Mouse (Mus musculus) heart, adult 2 months (tissue): ENCODE measurements around the gene Shb. TPM values are rescaled to one million over a fixed set of nuclear protein-coding genes. Genes with fewer than 3 reads are reported as not detected.

Source experiments
- DNase-seq, 2 experiments: peaks; one replicate each; pipeline ENCODE4 v3.0.0; 2021
- H3K27ac ChIP-seq: fragments of 200-600 bp; 2 replicates; pipeline ENCODE4 v1.8.1; 2022
- H3K27me3 ChIP-seq: fragments of 200-500 bp; 2 replicates; pipeline ENCODE4 v1.6.1; 2012; ENCODE audit warnings: mild to moderate bottlenecking, low read length, inconsistent platforms, mixed read lengths; ENCODE audit not compliant: control insufficient read depth, insufficient read depth
- H3K36me3 ChIP-seq: fragments of 200-500 bp; 2 replicates; pipeline ENCODE4 v1.6.1; 2012; ENCODE audit warnings: low read length, inconsistent platforms; ENCODE audit not compliant: control insufficient read depth, insufficient read depth
- H3K4me1 ChIP-seq: fragments of 200-500 bp; 2 replicates; pipeline ENCODE4 v1.6.1; 2011; ENCODE audit warnings: low read length; ENCODE audit not compliant: control insufficient read depth, insufficient read depth
- H3K4me3 ChIP-seq: fragments of 200-600 bp; 2 replicates; pipeline ENCODE4 v1.8.1; 2022
- H3K79me2 ChIP-seq: fragments of 200-500 bp; replicated peaks from 2 replicates; pipeline ENCODE4 v1.6.1; 2012; ENCODE audit warnings: mild to moderate bottlenecking, inconsistent platforms, low read length, moderate library complexity, mixed read lengths; ENCODE audit not compliant: control insufficient read depth, insufficient read depth
- H3K9ac ChIP-seq: fragments of 200-500 bp; 2 replicates; pipeline ENCODE4 v1.6.1; 2012; ENCODE audit warnings: low read depth, mild to moderate bottlenecking, control low read depth, inconsistent platforms, low read length, mixed read lengths
- CTCF ChIP-seq: fragments of 200-600 bp; IDR thresholded peaks from 2 replicates; pipeline ENCODE4 v1.8.1; 2022; ENCODE audit warnings: antibody characterized with exemption, mild to moderate bottlenecking, moderate library complexity
- EP300 ChIP-seq: fragments of 200-500 bp; IDR thresholded peaks from 2 replicates; pipeline ENCODE4 v1.6.1; 2011; ENCODE audit warnings: low read depth, low read length, control low read depth; ENCODE audit not compliant: insufficient read depth
- POLR2A ChIP-seq: fragments of 200-500 bp; IDR thresholded peaks from 2 replicates; pipeline ENCODE4 v1.6.1; 2011; ENCODE audit warnings: mild to moderate bottlenecking, low read depth, low read length, control low read depth; ENCODE audit not compliant: insufficient read depth
- WGBS: fragments of 180-500 bp; shearing (Covaris S2); methylation state at CpG from one replicate; pipeline ENCODE4 v1.1.7; 2018; 5-methylcytosine and 5-hydroxymethylcytosine counted together
- intact Hi-C: fragments of 180-260 bp; cut with DNase I; formaldehyde crosslinking; loops from one replicate; pipeline ENCODE4 v1.15.1; 2025
- polyA plus RNA-seq: library from polyadenylated mRNA; depleted of rRNA; stranded (reverse); fragments of >200 nt; gene quantifications from 2 replicates; pipeline ENCODE4 v1.2.3, GENCODE M21; 2012
- total RNA-seq, 2 experiments: library from RNA; stranded (reverse); gene quantifications; 2 replicates each; pipeline ENCODE4 v1.2.3; 2021

Gene Shb
- total and polyA plus RNA-seq, 3 experiments = 19.4 to 43.0 (median 27.2) TPM

GRCm38 (mm10) chr4:45493118-45493517, 39.2 kb downstream of the Shb start:
- Histone ChIP-seq H3K36me3 (peaks cover 8% of the 10 kb centered on the region), H3K79me2 (no peaks in the 10 kb centered on the region), H3K9ac (no peak overlapping the region), H3K4me1 (peaks cover 48% of the 10 kb centered on the region), H3K4me3 (no peak overlapping the region), H3K27me3 (no peaks in the 10 kb centered on the region), H3K27ac (peak overlapping the region; percentile 53)
- 52% methylated on average over 7 of the region's 7 CpGs for WGBS
- TF ChIP-seq CTCF = no peak
- TF ChIP-seq EP300 = no peak
- no peak for TF ChIP-seq POLR2A
- no peak for DNase-seq
- intact Hi-C loops = loop anchor here (5.0 kb wide), 1 partner anchor 34 kb away; no protein-coding TSS in a partner anchor

DNA sequence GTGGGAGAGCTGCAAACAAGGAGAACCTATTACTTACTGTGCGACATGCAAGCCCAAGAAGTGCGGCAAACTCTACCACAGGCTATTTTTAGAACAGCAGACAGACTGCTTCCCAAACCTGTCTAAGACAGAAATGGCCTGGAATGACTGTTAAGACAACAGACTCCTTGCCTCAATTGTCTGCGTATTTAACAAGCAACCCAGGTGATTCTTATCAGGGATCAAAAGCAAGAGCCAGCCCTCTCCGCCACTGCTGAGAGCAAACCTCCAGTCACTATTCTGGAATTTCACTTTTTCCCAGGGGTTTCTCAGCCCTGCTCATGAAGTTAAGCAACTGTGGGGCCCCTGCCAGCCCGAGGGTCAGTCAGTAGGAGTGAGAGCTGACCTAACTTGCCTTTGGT, 39.6 kb downstream of the Shb start:
- H3K79me2 ChIP-seq = no peaks in the 10 kb centered on the region
- no peaks in the 10 kb centered on the region for H3K27me3 ChIP-seq
- WGBS = 24% methylated on average over 5 of the region's 5 CpGs
- TF ChIP-seq POLR2A = no peak
- no peak for TF ChIP-seq EP300
- no peak for TF ChIP-seq CTCF
- H3K4me3 ChIP-seq = no peak overlapping the region
- H3K27ac ChIP-seq = peak overlapping the region; percentile 53
- peaks cover 48% of the 10 kb centered on the region for H3K4me1 ChIP-seq
- peak in 1 of 2 experiments; percentile 65 for DNase-seq
- intact Hi-C loops = loop anchor here (5.0 kb wide), 1 partner anchor 35 kb away; no protein-coding TSS in a partner anchor
- no peak overlapping the region for H3K9ac ChIP-seq
- peaks cover 8% of the 10 kb centered on the region for H3K36me3 ChIP-seq

- Histone ChIP-seq H3K27me3 (no peaks in the 10 kb centered on the region), H3K36me3 (peaks cover 8% of the 10 kb centered on the region), H3K4me1 (peaks cover 52% of the 10 kb centered on the region), H3K9ac (no peak overlapping the region), H3K79me2 (no peaks in the 10 kb centered on the region), H3K4me3 (no peak overlapping the region), H3K27ac (peak overlapping the region; percentile 53)
- no peak for TF ChIP-seq POLR2A
- no peak for TF ChIP-seq CTCF
- TF ChIP-seq EP300 = no peak
- no peak for DNase-seq
- 56% methylated on average over 16 of the region's 16 CpGs for WGBS
- intact Hi-C loops = loop anchor here (5.0 kb wide), 1 partner anchor 35 kb away; no protein-coding TSS in a partner anchor
Observed at GRCm38 (mm10) chr4:45491685-45492601, 40.3 kb downstream of the Shb start.

- no peaks in the 10 kb centered on the region for H3K27me3 ChIP-seq
- 61% methylated on average over 6 of the region's 6 CpGs for WGBS
- intact Hi-C loops = loop anchor here (5.0 kb wide), 1 partner anchor 36 kb away; no protein-coding TSS in a partner anchor
- H3K36me3 ChIP-seq = peaks cover 8% of the 10 kb centered on the region
- no peak for DNase-seq
- no peaks in the 10 kb centered on the region for H3K79me2 ChIP-seq
- H3K4me3 ChIP-seq = no peak overlapping the region
- no peak overlapping the region; the same call in 1 of the 2 replicates for H3K27ac ChIP-seq
- peaks cover 51% of the 10 kb centered on the region for H3K4me1 ChIP-seq
- H3K9ac ChIP-seq = no peak overlapping the region
- no peak for TF ChIP-seq EP300
- no peak for TF ChIP-seq CTCF
- no peak for TF ChIP-seq POLR2A
Observed at GRCm38 (mm10) chr4:45491119-45491679, 41.1 kb downstream of the Shb start.

DNA sequence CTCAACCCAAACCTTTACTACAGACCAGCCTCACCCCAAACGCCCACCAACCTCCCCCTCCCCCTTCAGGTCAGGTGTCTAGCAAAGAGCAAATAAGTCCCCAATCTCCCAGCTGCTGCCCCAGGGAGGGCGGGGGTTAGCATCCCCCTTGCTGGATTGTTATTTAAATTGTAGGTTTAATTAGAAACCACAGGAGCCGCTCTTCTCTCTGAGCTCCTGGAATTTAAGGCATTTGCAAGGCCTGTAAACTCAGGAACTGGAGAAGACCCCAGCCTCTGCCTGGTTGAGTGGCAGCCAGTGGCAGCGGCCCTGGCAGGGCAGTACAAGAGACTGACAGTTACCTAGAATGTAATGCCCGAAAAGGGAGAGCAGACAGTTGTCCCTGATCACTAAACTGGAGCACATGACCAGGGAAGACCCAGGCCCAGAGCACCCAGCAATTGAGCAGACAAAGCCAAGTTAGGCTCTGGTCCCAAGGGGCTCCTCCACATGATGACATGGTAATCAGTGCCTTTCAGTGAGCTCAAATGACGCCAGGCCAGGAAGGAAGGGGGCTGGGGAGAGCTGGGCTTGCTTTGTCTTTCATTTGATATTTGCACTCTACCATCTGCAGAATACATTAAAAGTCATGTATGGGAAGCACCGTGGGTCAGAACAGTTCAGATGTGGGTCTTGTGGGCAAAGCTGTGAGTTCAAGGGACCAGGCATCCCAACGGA, 42.1 kb downstream of the Shb start:
- 41% methylated on average over 8 of the region's 8 CpGs for WGBS
- Histone ChIP-seq H3K4me3 (no peak overlapping the region), H3K27ac (peak overlapping the region; percentile 72), H3K27me3 (no peaks in the 10 kb centered on the region), H3K36me3 (peaks cover 8% of the 10 kb centered on the region), H3K9ac (no peak overlapping the region; the same call in 1 of the 2 replicates), H3K4me1 (peaks cover 48% of the 10 kb centered on the region), H3K79me2 (no peaks in the 10 kb centered on the region)
- intact Hi-C loops = loop anchor here (5.0 kb wide), 1 partner anchor 37 kb away; no protein-coding TSS in a partner anchor
- peak in 1 of 2 experiments; percentile 57 for DNase-seq
- no peak for TF ChIP-seq CTCF
- TF ChIP-seq EP300 = no peak
- no peak for TF ChIP-seq POLR2A
